Mouse (Mus musculus): ENCODE data around the gene Olfr371. TPM values are rescaled to one million over a fixed set of nuclear protein-coding genes. Genes with fewer than 3 reads are reported as not detected.

Olfr371 gene
- polyA plus RNA-seq (2014; fragmentation: Illumina TruSeq; extraction: RNeasy Lipid Tissue Mini Kit (QIAGEN cat#74804); ENCODE audit: low read depth, low replicate concordance) = 0.67 TPM

GRCm38 (mm10) chr8:85225688-85226087, at the start of gene Olfr371:
Gene Olfr371 (plus strand): TSS chr8:85225988.

Other genes starting within 250 kb of the Olfr371 start
- gene Junb, start 247.3 kb upstream of the Olfr371 start, polyA plus RNA-seq (2014; fragmentation: Illumina TruSeq; extraction: RNeasy Lipid Tissue Mini Kit (QIAGEN cat#74804); ENCODE audit: low read depth, low replicate concordance) = not detected
- 14.0 TPM for gene Hook2, start 235.4 kb upstream of the Olfr371 start, polyA plus RNA-seq (2014; fragmentation: Illumina TruSeq; extraction: RNeasy Lipid Tissue Mini Kit (QIAGEN cat#74804); ENCODE audit: low read depth, low replicate concordance)
- not detected for gene Best2, start 211.5 kb upstream of the Olfr371 start, polyA plus RNA-seq (2014; fragmentation: Illumina TruSeq; extraction: RNeasy Lipid Tissue Mini Kit (QIAGEN cat#74804); ENCODE audit: low read depth, low replicate concordance)
- 16.5 TPM for gene Asna1, start 200.7 kb upstream of the Olfr371 start, polyA plus RNA-seq (2014; fragmentation: Illumina TruSeq; extraction: RNeasy Lipid Tissue Mini Kit (QIAGEN cat#74804); ENCODE audit: low read depth, low replicate concordance)
- gene Trir, start 199.2 kb upstream of the Olfr371 start, polyA plus RNA-seq (2014; fragmentation: Illumina TruSeq; extraction: RNeasy Lipid Tissue Mini Kit (QIAGEN cat#74804); ENCODE audit: low read depth, low replicate concordance) = 13.2 TPM
- 14.0 TPM for gene Tnpo2, start 189.1 kb upstream of the Olfr371 start, polyA plus RNA-seq (2014; fragmentation: Illumina TruSeq; extraction: RNeasy Lipid Tissue Mini Kit (QIAGEN cat#74804); ENCODE audit: low read depth, low replicate concordance)
- 5.7 TPM for gene Fbxw9, start 165.9 kb upstream of the Olfr371 start, polyA plus RNA-seq (2014; fragmentation: Illumina TruSeq; extraction: RNeasy Lipid Tissue Mini Kit (QIAGEN cat#74804); ENCODE audit: low read depth, low replicate concordance)
- gene Gm5741, start 158.0 kb upstream of the Olfr371 start, polyA plus RNA-seq (2014; fragmentation: Illumina TruSeq; extraction: RNeasy Lipid Tissue Mini Kit (QIAGEN cat#74804); ENCODE audit: low read depth, low replicate concordance) = not detected
- 12.3 TPM for gene Dhps, start 154.2 kb upstream of the Olfr371 start, polyA plus RNA-seq (2014; fragmentation: Illumina TruSeq; extraction: RNeasy Lipid Tissue Mini Kit (QIAGEN cat#74804); ENCODE audit: low read depth, low replicate concordance)
- 2.9 TPM for gene Wdr83os, start 145.2 kb upstream of the Olfr371 start, polyA plus RNA-seq (2014; fragmentation: Illumina TruSeq; extraction: RNeasy Lipid Tissue Mini Kit (QIAGEN cat#74804); ENCODE audit: low read depth, low replicate concordance)
- 1.3 TPM for gene Wdr83, start 144.7 kb upstream of the Olfr371 start, polyA plus RNA-seq (2014; fragmentation: Illumina TruSeq; extraction: RNeasy Lipid Tissue Mini Kit (QIAGEN cat#74804); ENCODE audit: low read depth, low replicate concordance)
- gene Man2b1, start 142.7 kb upstream of the Olfr371 start, polyA plus RNA-seq (2014; fragmentation: Illumina TruSeq; extraction: RNeasy Lipid Tissue Mini Kit (QIAGEN cat#74804); ENCODE audit: low read depth, low replicate concordance) = 3.9 TPM
- 0.83 TPM for gene Zfp791, start 102.9 kb upstream of the Olfr371 start, polyA plus RNA-seq (2014; fragmentation: Illumina TruSeq; extraction: RNeasy Lipid Tissue Mini Kit (QIAGEN cat#74804); ENCODE audit: low read depth, low replicate concordance)
- not detected for gene Cks1brt, start 74.1 kb upstream of the Olfr371 start, polyA plus RNA-seq (2014; fragmentation: Illumina TruSeq; extraction: RNeasy Lipid Tissue Mini Kit (QIAGEN cat#74804); ENCODE audit: low read depth, low replicate concordance)
- 50.5 TPM for gene Orc6, start 73.6 kb downstream of the Olfr371 start, polyA plus RNA-seq (2014; fragmentation: Illumina TruSeq; extraction: RNeasy Lipid Tissue Mini Kit (QIAGEN cat#74804); ENCODE audit: low read depth, low replicate concordance)
- 247 TPM for gene Vps35, start 73.8 kb downstream of the Olfr371 start, polyA plus RNA-seq (2014; fragmentation: Illumina TruSeq; extraction: RNeasy Lipid Tissue Mini Kit (QIAGEN cat#74804); ENCODE audit: low read depth, low replicate concordance)
- 1.1 TPM for gene Mylk3, start 160.4 kb downstream of the Olfr371 start, polyA plus RNA-seq (2014; fragmentation: Illumina TruSeq; extraction: RNeasy Lipid Tissue Mini Kit (QIAGEN cat#74804); ENCODE audit: low read depth, low replicate concordance)
- gene 4921524J17Rik, start 206.8 kb downstream of the Olfr371 start, polyA plus RNA-seq (2014; fragmentation: Illumina TruSeq; extraction: RNeasy Lipid Tissue Mini Kit (QIAGEN cat#74804); ENCODE audit: low read depth, low replicate concordance) = 60.8 TPM